Comparison of ENCODE assay signal across 8 mouse cellular contexts in genomic region chr4:28813551-28814475, GRCm38 (mm10). TPM values are rescaled to one million over a fixed set of nuclear protein-coding genes. Genes with fewer than 3 reads are reported as not detected.
DNase-seq lines count a peak whose midpoint lies in the region; ATAC-seq lines count a peak whose summit lies in the region.

No protein-coding gene starts in this region.

- WGBS in limb, embryonic 15.5 days = under 1% methylated on average over 87 of the region's 94 CpGs

- H3K4me2 ChIP-seq in limb, embryonic 15.5 days = peak overlapping the region; percentile 76

- H3K36me3 ChIP-seq in erythroblast, embryonic 14.5 days (ENCODE audit: control insufficient read depth) = no peaks in the 10 kb centered on the region
- no peaks in the 10 kb centered on the region for H3K36me3 ChIP-seq in limb, embryonic 15.5 days

- peak overlapping the region; percentile 75 for H3K9ac ChIP-seq in limb, embryonic 15.5 days

- ATAC-seq in erythroblast, adult 5-6 weeks (replicated peaks; ENCODE audit: low FRiP score, poor library complexity, severe bottlenecking) = no peak
- peak; percentile 6 for ATAC-seq in granulocyte monocyte progenitor cell, adult 5-6 weeks (replicated peaks; ENCODE audit: poor library complexity, severe bottlenecking)
- ATAC-seq in limb, embryonic 15.5 days (ENCODE audit: insufficient number of reproducible peaks, low FRiP score, low TSS enrichment, low read depth) = no peak

- peak; percentile 79 for DNase-seq in embryo, embryonic 11 days
- peak; percentile 4 for DNase-seq in kidney, adult 11 months
- peak; percentile 82 for DNase-seq in neural tube, embryonic 10.5 days (ENCODE audit: extremely low spot score, low spot score)
- DNase-seq in thymus, postnatal 0 days (ENCODE audit: low spot score) = peak; percentile 7

- H3K27ac ChIP-seq in limb, embryonic 15.5 days = peak overlapping the region; percentile 88

- peaks cover 6% of the 10 kb centered on the region; the same call in 1 of the 2 replicates for H3K9me3 ChIP-seq in erythroblast, embryonic 14.5 days (ENCODE audit: control insufficient read depth, low read length)
- no peaks in the 10 kb centered on the region for H3K9me3 ChIP-seq in limb, embryonic 15.5 days

- peaks cover 18% of the 10 kb centered on the region for H3K4me1 ChIP-seq in erythroblast, embryonic 14.5 days (ENCODE audit: control insufficient read depth)
- peaks cover 8% of the 10 kb centered on the region for H3K4me1 ChIP-seq in limb, embryonic 15.5 days

- peaks cover 66% of the 10 kb centered on the region for H3K27me3 ChIP-seq in erythroblast, embryonic 14.5 days (ENCODE audit: control insufficient read depth)
- H3K27me3 ChIP-seq in limb, embryonic 15.5 days = no peaks in the 10 kb centered on the region

- H3K4me3 ChIP-seq in erythroblast, embryonic 14.5 days (replicated peaks) = peak overlapping the region; percentile 58
- H3K4me3 ChIP-seq in limb, embryonic 15.5 days = peak overlapping the region; percentile 76

RNA-seq across cellular contexts. Expression of gene Epha7, which starts 0.9 kb away (rescaled TPM):
- polyA plus RNA-seq in erythroblast, embryonic 14.5 days (2012) = 0.02 TPM in 1 of 2 replicates, not detected in the other
- total RNA-seq in erythroblast, adult 5-6 weeks (2015; ENCODE audit: low replicate concordance) = 1.0 and 3.3 TPM in 2 replicates
- 3.1 TPM in 1 of 2 replicates, not detected in the other for total RNA-seq in erythroblast, adult 5-6 weeks (2017; ENCODE audit: low replicate concordance)
- 5.5 and 7.6 TPM in 2 replicates for total RNA-seq in granulocyte monocyte progenitor cell, adult 5-6 weeks (2014; fragmentation: Nextera tagmentation)
- total RNA-seq in granulocyte monocyte progenitor cell, adult 5-6 weeks (2017) = 8.5 and 8.8 TPM in 2 replicates
- polyA plus RNA-seq in limb, embryonic 15.5 days (2015; fragmentation: Nextera tagmentation; extraction: Ambion mirVana) = 42.2 and 46.1 TPM in 2 replicates
- 0.65 and 0.75 TPM in 2 replicates for polyA plus RNA-seq in thymus, postnatal 0 days (2015; fragmentation: Nextera tagmentation; extraction: Ambion mirVana)

Comparison
In these comparisons a context has a peak if more than half of its experiments do, and no peak if none do; other contexts are left out.
1. DNase-seq: peak in every context shown above with its lines; median percentile 82 in neural tube, embryonic 10.5 days; 79 in embryo, embryonic 11 days; 7 in thymus, postnatal 0 days; 4 in kidney, adult 11 months.
2. RNA of gene Epha7, which starts 0.9 kb away (polyA plus RNA-seq): 42.2 to 46.1 TPM in limb, embryonic 15.5 days; 0.65 to 0.75 TPM in thymus, postnatal 0 days and 0.02 TPM in erythroblast, embryonic 14.5 days; every median in the first group is over 10 times any median in the second.